ENCODE assay signal across 8 mouse cellular contexts in the genomic region with DNA sequence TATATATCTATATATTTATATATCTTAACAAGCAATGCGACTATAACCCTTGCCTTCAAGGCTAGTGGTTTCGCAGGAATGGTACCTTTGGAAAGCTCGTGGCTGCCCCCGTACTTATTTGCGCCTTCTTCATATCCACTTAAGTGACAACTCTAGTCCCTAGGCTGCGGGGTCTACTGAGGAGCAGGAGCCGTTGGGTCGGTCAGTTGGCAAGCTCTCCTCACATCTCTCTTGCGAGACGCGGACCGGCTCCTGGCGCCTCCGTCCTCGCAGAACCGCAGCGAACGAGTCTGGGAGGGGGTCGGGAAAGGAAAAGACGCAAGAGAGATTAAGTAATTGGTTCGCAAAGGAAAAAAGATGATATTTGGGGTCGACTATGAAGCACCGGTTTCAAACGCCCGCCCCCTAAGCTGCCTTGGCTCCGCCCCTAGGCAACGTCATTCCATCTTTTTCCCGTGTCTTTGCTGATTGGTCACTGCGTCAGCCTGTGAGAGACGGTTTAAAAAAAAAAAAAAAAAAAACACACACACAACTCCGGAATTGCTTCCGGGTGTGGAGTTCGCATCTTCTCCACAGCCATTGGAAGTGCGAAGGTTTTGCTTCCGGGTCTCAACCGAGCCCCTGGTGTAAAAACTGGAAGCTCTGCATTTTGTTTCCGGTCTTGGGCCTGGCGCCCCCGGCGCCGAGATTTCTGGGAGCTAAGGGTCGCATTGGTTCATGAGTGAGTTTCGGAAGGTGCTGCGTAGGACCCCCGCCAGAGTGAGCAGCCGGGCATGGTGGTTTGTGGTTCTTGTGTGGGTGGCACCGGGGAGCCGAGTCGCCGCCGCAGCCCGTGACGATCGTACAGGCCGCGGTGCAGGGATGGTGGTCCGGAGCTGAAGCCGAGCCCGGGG. TPM values are rescaled to one million over a fixed set of nuclear protein-coding genes. Genes with fewer than 3 reads are reported as not detected.
DNase-seq lines count a peak whose midpoint lies in the region; ATAC-seq and TF ChIP-seq lines count a peak whose summit lies in the region.

Kdm4d (minus strand) TSS at position 460 of the 893 bp plus-strand sequence.
Cwc15 (plus strand) TSS at position 595 of the 893 bp plus-strand sequence.

- peak; percentile 78 for TF ChIP-seq POLR2A in heart, adult 2 months (IDR thresholded peaks at IDR 0.05; ENCODE audit: insufficient read depth, low read depth, low read length)

- DNase-seq in 3T3-L1 (ENCODE audit: low read depth, low spot score) = peak; percentile 99
- peak; percentile 81 to 82 for DNase-seq in adrenal gland, postnatal 4 days (ENCODE audit: low spot score in 2 of 2)
- DNase-seq in embryonic facial prominence, embryonic 14.5 days (ENCODE audit: low spot score) = peak; percentile 100
- peak; percentile 92 to 94 for DNase-seq in heart, adult 2 months
- peak; percentile 94 to 96 for DNase-seq in kidney, adult 8-10 months
- peak; percentile 88 to 95 for DNase-seq in spleen, postnatal 10 days (ENCODE audit: low spot score in 2 of 2)

- H3K4me2 ChIP-seq in embryonic facial prominence, embryonic 14.5 days (ENCODE audit: low read depth, low read length) = peak within 1 kb of the TSS; percentile 78
- H3K4me2 ChIP-seq in limb, embryonic 13.5 days (replicated peaks) = peak within 1 kb of the TSS; percentile 81
- peak within 1 kb of the TSS; percentile 92 for H3K4me2 ChIP-seq in midbrain, embryonic 16.5 days (ENCODE audit: low read length)

- under 1% methylated on average over 58 of the region's 59 CpGs for WGBS in embryonic facial prominence, embryonic 14.5 days
- under 1% methylated on average over 59 of the region's 59 CpGs for WGBS in heart, adult 2 months
- WGBS in limb, embryonic 13.5 days = under 1% methylated on average over 59 of the region's 59 CpGs
- WGBS in midbrain, embryonic 16.5 days = under 1% methylated on average over 59 of the region's 59 CpGs

- H3K79me2 ChIP-seq in heart, adult 2 months (replicated peaks; ENCODE audit: control insufficient read depth, insufficient read depth, low read length) = peaks cover 2% of the 10 kb centered on the region

- TF ChIP-seq CTCF in heart, adult 2 months (IDR thresholded peaks at IDR 0.05) = no peak

- ATAC-seq in embryonic facial prominence, embryonic 14.5 days (ENCODE audit: low read depth) = peak; percentile 99
- peak; percentile 100 for ATAC-seq in limb, embryonic 13.5 days (ENCODE audit: low FRiP score, low read depth)
- peak; percentile 99 for ATAC-seq in midbrain, embryonic 16.5 days

- peaks cover 36% of the 10 kb centered on the region for H3K36me3 ChIP-seq in embryonic facial prominence, embryonic 14.5 days (ENCODE audit: control insufficient read depth, insufficient read depth, low read length)
- peaks cover 5% of the 10 kb centered on the region for H3K36me3 ChIP-seq in heart, adult 2 months (ENCODE audit: control insufficient read depth, insufficient read depth, low read length)
- peaks cover 32% of the 10 kb centered on the region for H3K36me3 ChIP-seq in limb, embryonic 13.5 days
- H3K36me3 ChIP-seq in midbrain, embryonic 16.5 days (ENCODE audit: control insufficient read depth, insufficient read depth, low read length) = peaks cover 23% of the 10 kb centered on the region

- 0 out of 2 replicates have a peak, but pooled peaks cover 2% of the 10 kb centered on the region for H3K4me1 ChIP-seq in embryonic facial prominence, embryonic 14.5 days (ENCODE audit: control insufficient read depth, insufficient read depth, low read length)
- no peaks in the 10 kb centered on the region for H3K4me1 ChIP-seq in heart, adult 2 months (ENCODE audit: control insufficient read depth, insufficient read depth, low read length)
- H3K4me1 ChIP-seq in limb, embryonic 13.5 days = peaks cover 10% of the 10 kb centered on the region
- H3K4me1 ChIP-seq in midbrain, embryonic 16.5 days (ENCODE audit: control insufficient read depth, insufficient read depth, low read length) = peaks cover 7% of the 10 kb centered on the region

- peak within 1 kb of the TSS; percentile 77 for H3K4me3 ChIP-seq in embryonic facial prominence, embryonic 14.5 days (ENCODE audit: low read depth, low read length)
- H3K4me3 ChIP-seq in heart, adult 2 months = peak within 1 kb of the TSS; percentile 61
- peak within 1 kb of the TSS; percentile 87 for H3K4me3 ChIP-seq in limb, embryonic 13.5 days
- peak within 1 kb of the TSS; percentile 90 for H3K4me3 ChIP-seq in midbrain, embryonic 16.5 days (ENCODE audit: low read depth, low read length)

- TF ChIP-seq EP300 in heart, adult 2 months (IDR thresholded peaks at IDR 0.05; ENCODE audit: insufficient read depth, low read depth, low read length) = no peak

- no peaks in the 10 kb centered on the region for H3K9me3 ChIP-seq in embryonic facial prominence, embryonic 14.5 days (ENCODE audit: control insufficient read depth, low read length)
- no peaks in the 10 kb centered on the region for H3K9me3 ChIP-seq in limb, embryonic 13.5 days
- H3K9me3 ChIP-seq in midbrain, embryonic 16.5 days (replicated peaks; ENCODE audit: control insufficient read depth, low read length, poor library complexity, severe bottlenecking) = no peaks in the 10 kb centered on the region

- H3K27ac ChIP-seq in embryonic facial prominence, embryonic 14.5 days (replicated peaks; ENCODE audit: low read depth, low read length) = peak within 1 kb of the TSS; percentile 73
- H3K27ac ChIP-seq in heart, adult 2 months = peak within 1 kb of the TSS; percentile 70
- H3K27ac ChIP-seq in limb, embryonic 13.5 days = peak within 1 kb of the TSS; percentile 84
- H3K27ac ChIP-seq in midbrain, embryonic 16.5 days (ENCODE audit: low read length) = peak within 1 kb of the TSS; percentile 78

- no peaks in the 10 kb centered on the region for H3K27me3 ChIP-seq in embryonic facial prominence, embryonic 14.5 days (replicated peaks; ENCODE audit: control insufficient read depth, insufficient read depth, low read length)
- no peaks in the 10 kb centered on the region for H3K27me3 ChIP-seq in heart, adult 2 months (ENCODE audit: control insufficient read depth, insufficient read depth, low read length)
- no peaks in the 10 kb centered on the region for H3K27me3 ChIP-seq in limb, embryonic 13.5 days
- H3K27me3 ChIP-seq in midbrain, embryonic 16.5 days (ENCODE audit: control insufficient read depth, insufficient read depth, low read depth, low read length) = no peaks in the 10 kb centered on the region

- H3K9ac ChIP-seq in embryonic facial prominence, embryonic 14.5 days (ENCODE audit: low read depth, low read length) = peak within 1 kb of the TSS; percentile 84
- H3K9ac ChIP-seq in heart, adult 2 months (ENCODE audit: low read depth, low read length) = peak within 1 kb of the TSS; percentile 96
- peak within 1 kb of the TSS; percentile 85 for H3K9ac ChIP-seq in limb, embryonic 13.5 days
- peak within 1 kb of the TSS; percentile 86 for H3K9ac ChIP-seq in midbrain, embryonic 16.5 days (ENCODE audit: low read depth, low read length)

- intact Hi-C loops in heart, adult 2 months (cut with DNase I) = loop anchor here (5.0 to 10.0 kb wide), 2 partner anchors 223 to 285 kb away; partner anchors contain the start of genes Ankrd49, Mre11a and Sesn3

RNA-seq across cellular contexts. Expression of gene Kdm4d, which starts in this region (rescaled TPM):
- under 1 TPM; 0.50 to 0.79 TPM for total RNA-seq in adrenal gland, postnatal 4 days (2021)
- polyA plus RNA-seq in embryonic facial prominence, embryonic 14.5 days (2014; fragmentation: Nextera tagmentation; extraction: Ambion mirVana) = 0.25 and 1.4 TPM in 2 replicates
- not detected for total RNA-seq in heart, adult 2 months (2021)
- 0.18 TPM in 1 of 2 replicates, not detected in the other for polyA plus RNA-seq in heart, adult 2 months (2012; rRNA removed)
- polyA plus RNA-seq in limb, embryonic 13.5 days (2015; fragmentation: Nextera tagmentation; extraction: Ambion mirVana) = 0.42 and 0.55 TPM in 2 replicates
- polyA plus RNA-seq in midbrain, embryonic 16.5 days (2015; fragmentation: Nextera tagmentation; extraction: Ambion mirVana) = 0.63 and 1.3 TPM in 2 replicates

RNA-seq across cellular contexts. Expression of gene Cwc15, which starts in this region (rescaled TPM):
- total RNA-seq in adrenal gland, postnatal 4 days (2021) = 100 to 1,000 TPM; 118 to 127 TPM
- 135 and 141 TPM in 2 replicates for polyA plus RNA-seq in embryonic facial prominence, embryonic 14.5 days (2014; fragmentation: Nextera tagmentation; extraction: Ambion mirVana)
- 10 to 100 TPM; 60.8 to 71.6 TPM for total RNA-seq in heart, adult 2 months (2021)
- polyA plus RNA-seq in heart, adult 2 months (2012; rRNA removed) = 13.6 and 21.6 TPM in 2 replicates
- polyA plus RNA-seq in limb, embryonic 13.5 days (2015; fragmentation: Nextera tagmentation; extraction: Ambion mirVana) = 165 and 170 TPM in 2 replicates
- 145 TPM in 2 replicates for polyA plus RNA-seq in midbrain, embryonic 16.5 days (2015; fragmentation: Nextera tagmentation; extraction: Ambion mirVana)

Comparison
In these comparisons a context has a peak if more than half of its experiments do, and no peak if none do; other contexts are left out.
1. Peak in every context shown above with its lines: DNase-seq, ATAC-seq, H3K4me3 ChIP-seq and H3K27ac ChIP-seq.